Mouse (Mus musculus) embryonic facial prominence, embryonic 11.5 days (tissue): ENCODE results near the gene Cxcr1. TPM values are rescaled to one million over a fixed set of nuclear protein-coding genes. Genes with fewer than 3 reads are reported as not detected.
A peak's percentile ranks its signal among the peaks of the same experiment; 100 is the strongest.

ENCODE experiments used
- ATAC-seq: fragments of 200-750 bp; cut with Nextera tagmentation; replicated peaks from 2 replicates; pipeline ENCODE4 v1.8.0; 2017; ENCODE audit warnings: low read depth; ENCODE audit not compliant: insufficient number of reproducible peaks, low FRiP score, low TSS enrichment
- DNase-seq: peaks from one replicate; pipeline ENCODE4 v3.0.0-alpha.2; 2015; ENCODE audit warnings: low spot score
- H3K27ac ChIP-seq: fragments of 300-500 bp; sonication (generic); replicated peaks from 2 replicates; pipeline ENCODE4 v1.5.1; 2014; ENCODE audit warnings: mild to moderate bottlenecking, low read depth, low read length, control low read depth
- H3K27me3 ChIP-seq: fragments of 300-500 bp; sonication (generic); 2 replicates; pipeline ENCODE4 v1.6.1; 2014; ENCODE audit warnings: mild to moderate bottlenecking, low read length, moderate library complexity, mixed read lengths; ENCODE audit not compliant: control insufficient read depth, insufficient read depth
- H3K36me3 ChIP-seq: fragments of 300-500 bp; sonication (generic); replicated peaks from 2 replicates; pipeline ENCODE4 v1.6.1; 2014; ENCODE audit warnings: low read depth, mild to moderate bottlenecking, low read length, moderate library complexity, mixed read lengths; ENCODE audit not compliant: control insufficient read depth, insufficient read depth
- H3K4me1 ChIP-seq: fragments of 300-500 bp; sonication (generic); 2 replicates; pipeline ENCODE4 v1.6.1; 2014; ENCODE audit warnings: low read length, mixed read lengths; ENCODE audit not compliant: control insufficient read depth, insufficient read depth
- H3K4me2 ChIP-seq: fragments of 300-500 bp; sonication (generic); 2 replicates; pipeline ENCODE4 v1.6.1; 2014; ENCODE audit warnings: low read depth, mild to moderate bottlenecking, control low read depth, low read length, moderate library complexity
- H3K4me3 ChIP-seq: fragments of 300-500 bp; sonication (generic); 2 replicates; pipeline ENCODE4 v1.5.1; 2014; ENCODE audit warnings: low read depth, low read length, control low read depth
- H3K9ac ChIP-seq: fragments of 300-500 bp; sonication (generic); replicated peaks from 2 replicates; pipeline ENCODE4 v1.6.1; 2014; ENCODE audit warnings: mild to moderate bottlenecking, control low read depth, low read length
- H3K9me3 ChIP-seq: fragments of 300-500 bp; sonication (generic); replicated peaks from 2 replicates; pipeline ENCODE4 v1.6.1; 2016; ENCODE audit warnings: mild to moderate bottlenecking, low read length, inconsistent platforms, mixed read lengths; ENCODE audit not compliant: control insufficient read depth
- WGBS: fragments of 180-500 bp; shearing (Covaris S2); extraction: QIAGEN DNeasy Blood & Tissue Kit; methylation state at CpG from one replicate; pipeline ENCODE4 v1.1.7; 2014; 5-methylcytosine and 5-hydroxymethylcytosine counted together
- microRNA counts: library from miRNA; unstranded; fragments of <30 nt; microRNA quantifications from one replicate; lab custom pipeline; 2016
- microRNA-seq: library from miRNA; unstranded; fragments of <30 nt; microRNA quantifications from one replicate; pipeline ENCODE4, GENCODE M21; 2016; ENCODE audit warnings: borderline number of aligned reads
- polyA plus RNA-seq: library from polyadenylated mRNA; unstranded; fragments of >200 nt; fragmentation: Nextera tagmentation; extraction: Ambion mirVana; gene quantifications from 2 replicates; pipeline ENCODE4 v1.2.1, GENCODE M21; 2014

The Cxcr1 gene
- polyA plus RNA-seq, 1 experiment from 2014 or later: not detected

- Histone ChIP-seq H3K4me1 (no peaks in the 10 kb centered on the region), H3K4me3 (no peak overlapping the region), H3K4me2 (no peak overlapping the region), H3K9me3 (no peaks in the 10 kb centered on the region), H3K27me3 (no peaks in the 10 kb centered on the region), H3K9ac (no peak overlapping the region), H3K36me3 (no peaks in the 10 kb centered on the region), H3K27ac (no peak overlapping the region)
- DNase-seq: no peak
- no peak for ATAC-seq
- WGBS: 78% methylated on average over 3 of the region's 3 CpGs
Observed at GRCm38 (mm10) chr1:74150101-74150500, 44.3 kb downstream of the Cxcr1 start.

- Histone ChIP-seq H3K9me3 (no peaks in the 10 kb centered on the region), H3K4me1 (no peaks in the 10 kb centered on the region), H3K27me3 (no peaks in the 10 kb centered on the region), H3K4me2 (no peak overlapping the region), H3K9ac (no peak overlapping the region), H3K27ac (no peak overlapping the region), H3K4me3 (no peak overlapping the region), H3K36me3 (no peaks in the 10 kb centered on the region)
- no peak for DNase-seq
- no peak for ATAC-seq
- WGBS: 89% methylated on average over 6 of the region's 6 CpGs
Observed at GRCm38 (mm10) chr1:74149106-74149885, 45.1 kb downstream of the Cxcr1 start.

MicroRNAs encoded within 50 kb of the gene (microRNA counts, 519-probe panel; counts per million panel counts)
- 1,441 counts per million, percentile 6 among the panel's probes with 10 or more counts for microRNA mmu-miR-1928 (lab: Ali Mortazavi, UCI)

Small RNA genes lying within 50 kb of the gene (microRNA-seq; reads per million reads assigned to microRNA genes)
- gene Mir1928: not detected

Other genes starting within 250 kb of the Cxcr1 start
- gene Tns1, start 70.2 kb downstream of the Cxcr1 start, polyA plus RNA-seq: 21.1 and 21.6 TPM in 2 replicates
- gene Rufy4, start 69.1 kb downstream of the Cxcr1 start, polyA plus RNA-seq: 0.11 and 0.28 TPM in 2 replicates
- 0.07 and 0.08 TPM in 2 replicates for gene Cxcr2, start 40.6 kb downstream of the Cxcr1 start, polyA plus RNA-seq
- 344 and 380 TPM in 2 replicates for gene Arpc2, start 41.5 kb upstream of the Cxcr1 start, polyA plus RNA-seq
- gene Gpbar1, start 83.9 kb upstream of the Cxcr1 start, polyA plus RNA-seq: 0.20 and 0.91 TPM in 2 replicates
- 179 and 206 TPM in 2 replicates for gene Aamp, start 90.1 kb upstream of the Cxcr1 start, polyA plus RNA-seq
- 95.1 and 98.6 TPM in 2 replicates for gene Pnkd, start 90.3 kb upstream of the Cxcr1 start, polyA plus RNA-seq
- 10.1 and 10.5 TPM in 2 replicates for gene Tmbim1, start 111.0 kb upstream of the Cxcr1 start, polyA plus RNA-seq
- 0.22 and 0.36 TPM in 2 replicates for gene Catip, start 167.5 kb upstream of the Cxcr1 start, polyA plus RNA-seq
- 2.4 and 4.9 TPM in 2 replicates for gene Slc11a1, start 180.6 kb upstream of the Cxcr1 start, polyA plus RNA-seq
- 60.0 and 66.2 TPM in 2 replicates for gene Ctdsp1, start 196.9 kb upstream of the Cxcr1 start, polyA plus RNA-seq
- gene Vil1, start 214.7 kb upstream of the Cxcr1 start, polyA plus RNA-seq: 0.07 and 0.11 TPM in 2 replicates